Comparison of ENCODE assay signal across 8 mouse cellular contexts in genomic region chrX:11797870-11798269, GRCm38 (mm10).
DNase-seq lines count a peak whose midpoint lies in the region; ATAC-seq and TF ChIP-seq lines count a peak whose summit lies in the region.

No protein-coding gene starts in this region.

- H3K27me3 ChIP-seq in intestine, embryonic 15.5 days (replicated peaks), result no peaks in the 10 kb centered on the region; the same call in 1 of the 2 replicates
- H3K27me3 ChIP-seq in intestine, postnatal 0 days (replicated peaks; ENCODE audit: control insufficient read depth, insufficient read depth, low read length), result no peaks in the 10 kb centered on the region
- H3K27me3 ChIP-seq in limb, embryonic 11.5 days (ENCODE audit: control insufficient read depth, insufficient read depth, low read length), result peaks cover 3% of the 10 kb centered on the region; the same call in 1 of the 2 replicates

- 26% methylated on average over 11 of the region's 11 CpGs for whole genome bisulfite sequencing in intestine, embryonic 15.5 days
- 44% methylated on average over 11 of the region's 11 CpGs for WGBS in intestine, postnatal 0 days
- 23% methylated on average over 11 of the region's 11 CpGs for WGBS in limb, embryonic 11.5 days
- WGBS in olfactory bulb, adult 2 months, result 23% methylated on average over 10 of the region's 11 CpGs

- no peak overlapping the region for H3K4me3 ChIP-seq in intestine, embryonic 15.5 days (replicated peaks)
- no peak overlapping the region for H3K4me3 ChIP-seq in intestine, postnatal 0 days (ENCODE audit: low read depth, low read length)
- no peak overlapping the region for H3K4me3 ChIP-seq in limb, embryonic 11.5 days (ENCODE audit: low read depth, low read length)
- no peak overlapping the region for H3K4me3 ChIP-seq in olfactory bulb, adult 2 months (ENCODE audit: insufficient read depth, low read depth, low read length)

- H3K4me2 ChIP-seq in intestine, embryonic 15.5 days (replicated peaks), result no peak overlapping the region
- H3K4me2 ChIP-seq in intestine, postnatal 0 days (replicated peaks; ENCODE audit: low read depth), result no peak overlapping the region
- H3K4me2 ChIP-seq in limb, embryonic 11.5 days (ENCODE audit: low read depth, severe bottlenecking), result no peak overlapping the region

- H3K36me3 ChIP-seq in intestine, embryonic 15.5 days, result no peaks in the 10 kb centered on the region
- H3K36me3 ChIP-seq in intestine, postnatal 0 days (ENCODE audit: control insufficient read depth, insufficient read depth), result no peaks in the 10 kb centered on the region
- no peaks in the 10 kb centered on the region for H3K36me3 ChIP-seq in limb, embryonic 11.5 days (ENCODE audit: control insufficient read depth, insufficient read depth, low read length)

- no peaks in the 10 kb centered on the region for H3K9me3 ChIP-seq in intestine, embryonic 15.5 days
- H3K9me3 ChIP-seq in intestine, postnatal 0 days (ENCODE audit: control insufficient read depth), result no peaks in the 10 kb centered on the region
- H3K9me3 ChIP-seq in limb, embryonic 11.5 days (ENCODE audit: control insufficient read depth, low read length), result no peaks in the 10 kb centered on the region

- H3K27ac ChIP-seq in intestine, embryonic 15.5 days, result no peak overlapping the region
- H3K27ac ChIP-seq in intestine, postnatal 0 days (ENCODE audit: low read depth, low read length), result no peak overlapping the region
- no peak overlapping the region for H3K27ac ChIP-seq in limb, embryonic 11.5 days (replicated peaks; ENCODE audit: low read depth, low read length)
- H3K27ac ChIP-seq in olfactory bulb, adult 2 months (ENCODE audit: insufficient read depth, low read depth, low read length), result peak overlapping the region; percentile 16; the same call in 1 of the 2 replicates

- no peak for TF ChIP-seq CTCF in intestine, postnatal 0 days (IDR thresholded peaks at IDR 0.05; ENCODE audit: low read depth)
- no peak for TF ChIP-seq CTCF in olfactory bulb, adult 2 months (IDR thresholded peaks at IDR 0.05; ENCODE audit: insufficient read depth, low read depth, low read length)

- no peak for TF ChIP-seq POLR2A in olfactory bulb, adult 2 months (IDR thresholded peaks at IDR 0.05; ENCODE audit: insufficient read depth, low read depth, low read length)

- ATAC-seq in intestine, embryonic 15.5 days, result 0 out of 2 replicates have a peak, but pooled peaks have one; percentile 54
- no peak for ATAC-seq in intestine, postnatal 0 days
- ATAC-seq in limb, embryonic 11.5 days (ENCODE audit: insufficient number of reproducible peaks, low FRiP score, low TSS enrichment, low read depth), result no peak

- H3K9ac ChIP-seq in intestine, embryonic 15.5 days, result no peak overlapping the region
- H3K9ac ChIP-seq in intestine, postnatal 0 days (ENCODE audit: low read depth, low read length), result no peak overlapping the region
- no peak overlapping the region for H3K9ac ChIP-seq in limb, embryonic 11.5 days (ENCODE audit: low read length)

- intact Hi-C loops in heart, postnatal 14 days (cut with DNase I), result loop anchor here (5.0 kb wide), 1 partner anchor 61 kb away; no protein-coding TSS in a partner anchor

- DNase-seq in embryo, embryonic 11 days, result peak; percentile 65
- peak; percentile 25 to 48 for DNase-seq in heart, postnatal 14 days
- peak; percentile 32 for DNase-seq in limb, embryonic 11.5 days (ENCODE audit: low spot score)
- DNase-seq in ovary, adult 18-20 months (ENCODE audit: low spot score), result no peak
- DNase-seq in thymus, postnatal 36 days, result no peak

- H3K4me1 ChIP-seq in intestine, embryonic 15.5 days (replicated peaks), result no peaks in the 10 kb centered on the region
- H3K4me1 ChIP-seq in intestine, postnatal 0 days (replicated peaks; ENCODE audit: control insufficient read depth, insufficient read depth, low read length), result no peaks in the 10 kb centered on the region
- H3K4me1 ChIP-seq in limb, embryonic 11.5 days (ENCODE audit: control insufficient read depth, insufficient read depth, low read length), result peaks cover under 1% of the 10 kb centered on the region; the same call in 1 of the 2 replicates
- H3K4me1 ChIP-seq in olfactory bulb, adult 2 months (ENCODE audit: control insufficient read depth, insufficient read depth, low read length), result peaks cover 23% of the 10 kb centered on the region

Comparison
In these comparisons a context has a peak if more than half of its experiments do, and no peak if none do; other contexts are left out.
1. DNase-seq: peak in embryo, embryonic 11 days (single experiment), heart, postnatal 14 days (2 of 2) and limb, embryonic 11.5 days (single experiment); none in ovary, adult 18-20 months (single experiment) and thymus, postnatal 36 days (0 of 2).